Mouse (Mus musculus): ENCODE data around the gene Coq3. TPM values are rescaled to one million over a fixed set of nuclear protein-coding genes. Genes with fewer than 3 reads are reported as not detected.
A peak's percentile ranks its signal among the peaks of the same experiment; 100 is the strongest.

The Coq3 gene
- 7.1 and 7.6 TPM in 2 replicates for polyA plus RNA-seq (2015; fragmentation: Nextera tagmentation; extraction: Ambion mirVana)

GRCm38 (mm10) chr4:21879565-21880220, at the start of gene Coq3:
TSS of gene Coq3 (plus strand) at chr4:21879673.
- Histone ChIP-seq H3K4me3 (replicated peaks) (peak within 1 kb of the TSS; percentile 77), H3K36me3 (replicated peaks) (peaks cover 10% of the 10 kb centered on the region), H3K27ac (replicated peaks) (peak within 1 kb of the TSS; percentile 91), H3K27me3 (no peaks in the 10 kb centered on the region), H3K4me2 (peak within 1 kb of the TSS; percentile 86), H3K4me1 (replicated peaks) (peaks cover 23% of the 10 kb centered on the region), H3K9ac (peak within 1 kb of the TSS; percentile 76), H3K9me3 (replicated peaks) (no peaks in the 10 kb centered on the region)
- under 1% methylated on average over 51 of the region's 51 CpGs for WGBS (ENCODE audit: insufficient replicate concordance)
- ATAC-seq (ENCODE audit: insufficient read depth): peak; percentile 84

- H3K27ac ChIP-seq (replicated peaks): no peak overlapping the region
- no peaks in the 10 kb centered on the region for H3K27me3 ChIP-seq
- H3K36me3 ChIP-seq (replicated peaks): peaks cover 58% of the 10 kb centered on the region
- no peaks in the 10 kb centered on the region for H3K9me3 ChIP-seq (replicated peaks)
- H3K4me3 ChIP-seq (replicated peaks): no peak overlapping the region
- 89% methylated on average over 8 of the region's 8 CpGs for WGBS (ENCODE audit: insufficient replicate concordance)
- no peak overlapping the region for H3K9ac ChIP-seq
- H3K4me1 ChIP-seq (replicated peaks): no peaks in the 10 kb centered on the region
- no peak for ATAC-seq (ENCODE audit: insufficient read depth)
- no peak overlapping the region for H3K4me2 ChIP-seq
Measured at GRCm38 (mm10) chr4:21832844-21833243, 46.6 kb upstream of the Coq3 start.

- H3K9ac ChIP-seq: peak within 1 kb of the TSS; percentile 83
- peak; percentile 99 for ATAC-seq (ENCODE audit: insufficient read depth)
- under 1% methylated on average over 50 of the region's 50 CpGs for WGBS (ENCODE audit: insufficient replicate concordance)
Measured at GRCm38 (mm10) chr4:21847481-21848286, 31.8 kb upstream of the Coq3 start, which contains the start of gene Pnisr. TSS of gene Pnisr (plus strand) at chr4:21847583.

GRCm38 (mm10) chr4:21848287-21848630, 31.2 kb upstream of the Coq3 start:
- under 1% methylated on average over 24 of the region's 24 CpGs for WGBS (ENCODE audit: insufficient replicate concordance)
- no peaks in the 10 kb centered on the region for H3K27me3 ChIP-seq
- H3K27ac ChIP-seq (replicated peaks): peak overlapping the region; percentile 89
- peak overlapping the region; percentile 87 for H3K4me3 ChIP-seq (replicated peaks)
- H3K4me2 ChIP-seq: peak overlapping the region; percentile 73
- H3K36me3 ChIP-seq (replicated peaks): no peaks in the 10 kb centered on the region
- peak; percentile 90 for ATAC-seq (ENCODE audit: insufficient read depth)
- H3K4me1 ChIP-seq (replicated peaks): peaks cover 21% of the 10 kb centered on the region
- no peaks in the 10 kb centered on the region for H3K9me3 ChIP-seq (replicated peaks)
- H3K9ac ChIP-seq: peak overlapping the region; percentile 83

More at GRCm38 (mm10) chr4:21847481-21848286, 31.8 kb upstream of the Coq3 start, which contains the start of gene Pnisr:
- H3K27ac ChIP-seq (replicated peaks): peak within 1 kb of the TSS; percentile 89
- peak within 1 kb of the TSS; percentile 87 for H3K4me3 ChIP-seq (replicated peaks)
- peak within 1 kb of the TSS; percentile 75 for H3K4me2 ChIP-seq
- H3K36me3 ChIP-seq (replicated peaks): no peaks in the 10 kb centered on the region
- H3K4me1 ChIP-seq (replicated peaks): peaks cover 21% of the 10 kb centered on the region
- H3K27me3 ChIP-seq: no peaks in the 10 kb centered on the region
- no peaks in the 10 kb centered on the region for H3K9me3 ChIP-seq (replicated peaks)

- no peak overlapping the region for H3K9ac ChIP-seq
- no peak overlapping the region for H3K4me2 ChIP-seq
- H3K36me3 ChIP-seq (replicated peaks): peaks cover 66% of the 10 kb centered on the region
- H3K27ac ChIP-seq (replicated peaks): no peak overlapping the region
- H3K27me3 ChIP-seq: no peaks in the 10 kb centered on the region
- no peaks in the 10 kb centered on the region for H3K9me3 ChIP-seq (replicated peaks)
- WGBS (ENCODE audit: insufficient replicate concordance): 81% methylated on average over 1 of the region's 1 CpGs
- H3K4me1 ChIP-seq (replicated peaks): no peaks in the 10 kb centered on the region
- ATAC-seq (ENCODE audit: insufficient read depth): no peak
- no peak overlapping the region for H3K4me3 ChIP-seq (replicated peaks)
Measured at GRCm38 (mm10) chr4:21857481-21857880, 22.0 kb upstream of the Coq3 start.

- Histone ChIP-seq H3K27me3 (no peaks in the 10 kb centered on the region), H3K9ac (no peak overlapping the region), H3K27ac (replicated peaks) (no peak overlapping the region), H3K36me3 (replicated peaks) (peaks cover 73% of the 10 kb centered on the region), H3K9me3 (replicated peaks) (no peaks in the 10 kb centered on the region), H3K4me2 (no peak overlapping the region), H3K4me3 (replicated peaks) (no peak overlapping the region), H3K4me1 (replicated peaks) (no peaks in the 10 kb centered on the region)
- 91% methylated on average over 1 of the region's 1 CpGs for WGBS (ENCODE audit: insufficient replicate concordance)
- no peak for ATAC-seq (ENCODE audit: insufficient read depth)
Measured at GRCm38 (mm10) chr4:21865226-21865625, 14.2 kb upstream of the Coq3 start.

- H3K4me1 ChIP-seq (replicated peaks): peaks cover 23% of the 10 kb centered on the region
- WGBS (ENCODE audit: insufficient replicate concordance): 17% methylated on average over 6 of the region's 6 CpGs
- H3K4me2 ChIP-seq: peak overlapping the region; percentile 86
- no peak overlapping the region for H3K27ac ChIP-seq (replicated peaks)
- H3K9me3 ChIP-seq (replicated peaks): no peaks in the 10 kb centered on the region
- peaks cover 18% of the 10 kb centered on the region for H3K36me3 ChIP-seq (replicated peaks)
- H3K9ac ChIP-seq: no peak overlapping the region
- H3K27me3 ChIP-seq: no peaks in the 10 kb centered on the region
- ATAC-seq (ENCODE audit: insufficient read depth): no peak
- H3K4me3 ChIP-seq (replicated peaks): peak overlapping the region; percentile 77
Measured at GRCm38 (mm10) chr4:21878776-21879175, 697 bp upstream of the Coq3 start.

- Histone ChIP-seq H3K4me2 (no peak overlapping the region), H3K9me3 (replicated peaks) (no peaks in the 10 kb centered on the region), H3K27ac (replicated peaks) (no peak overlapping the region), H3K27me3 (no peaks in the 10 kb centered on the region), H3K9ac (no peak overlapping the region), H3K4me1 (replicated peaks) (peaks cover 23% of the 10 kb centered on the region), H3K4me3 (replicated peaks) (no peak overlapping the region), H3K36me3 (replicated peaks) (no peaks in the 10 kb centered on the region)
- 64% methylated on average over 6 of the region's 6 CpGs for WGBS (ENCODE audit: insufficient replicate concordance)
- no peak for ATAC-seq (ENCODE audit: insufficient read depth)
Measured at GRCm38 (mm10) chr4:21882806-21883205, 3.3 kb downstream of the Coq3 start.

GRCm38 (mm10) chr4:21885831-21886230, 6.4 kb downstream of the Coq3 start:
- H3K4me3 ChIP-seq (replicated peaks): no peak overlapping the region
- no peak overlapping the region for H3K9ac ChIP-seq
- no peaks in the 10 kb centered on the region for H3K9me3 ChIP-seq (replicated peaks)
- peaks cover 11% of the 10 kb centered on the region for H3K4me1 ChIP-seq (replicated peaks)
- H3K4me2 ChIP-seq: no peak overlapping the region
- no peaks in the 10 kb centered on the region for H3K36me3 ChIP-seq (replicated peaks)
- no peak for ATAC-seq (ENCODE audit: insufficient read depth)
- no peak overlapping the region for H3K27ac ChIP-seq (replicated peaks)
- no peaks in the 10 kb centered on the region for H3K27me3 ChIP-seq
- 73% methylated on average over 8 of the region's 8 CpGs for WGBS (ENCODE audit: insufficient replicate concordance)

- under 1% methylated on average over 83 of the region's 83 CpGs for WGBS (ENCODE audit: insufficient replicate concordance)
- Histone ChIP-seq H3K4me3 (replicated peaks) (peak within 1 kb of the TSS; percentile 54), H3K27me3 (peaks cover 49% of the 10 kb centered on the region), H3K9ac (no peak within 1 kb of the TSS), H3K27ac (replicated peaks) (no peak within 1 kb of the TSS), H3K4me2 (peak within 1 kb of the TSS; percentile 73), H3K36me3 (replicated peaks) (no peaks in the 10 kb centered on the region), H3K4me1 (replicated peaks) (no peaks in the 10 kb centered on the region; the same call in 1 of the 2 replicates), H3K9me3 (replicated peaks) (no peaks in the 10 kb centered on the region)
- ATAC-seq (ENCODE audit: insufficient read depth): no peak
Measured at GRCm38 (mm10) chr4:21930971-21931771, 51.7 kb downstream of the Coq3 start, which contains the start of gene Faxc. TSS of gene Faxc (plus strand) at chr4:21931329.

Measured in liver, embryonic 15.5 days (tissue).